Mouse (Mus musculus) heart, postnatal 25 days (tissue): ENCODE measurements around the gene Rbsn. TPM values are rescaled to one million over a fixed set of nuclear protein-coding genes. Genes with fewer than 3 reads are reported as not detected.

Source experiments
- DNase-seq: peaks from one replicate; pipeline ENCODE4 v3.0.0; 2022; ENCODE audit warnings: low spot score
- intact Hi-C: fragments of 180-260 bp; cut with DNase I; formaldehyde crosslinking; loops from one replicate; pipeline ENCODE4 v1.15.1; 2025
- total RNA-seq, 2 experiments: library from RNA; stranded (reverse); gene quantifications; 2 replicates each; pipeline ENCODE4 v1.2.3; 2021

The Rbsn gene
- total RNA-seq, result 10 to 100 TPM; 12.4 to 16.4 TPM

GRCm38 (mm10) chr6:92214773-92215449 is at the start of gene Rbsn:
Gene Rbsn (minus strand): TSS chr6:92214925.
- intact Hi-C loops, result no loop called here
- peak; percentile 78 for DNase-seq

- intact Hi-C loops, result no loop called here
- no peak for DNase-seq
These were observed 46.6 kb upstream of the Rbsn start for GRCm38 (mm10) chr6:92261162-92261843.

GRCm38 (mm10) chr6:92255346-92255745 is 40.6 kb upstream of the Rbsn start:
- DNase-seq, result no peak
- intact Hi-C loops, result no loop called here

GRCm38 (mm10) chr6:92253253-92253870 is 38.6 kb upstream of the Rbsn start:
- intact Hi-C loops, result no loop called here
- no peak for DNase-seq

GRCm38 (mm10) chr6:92247215-92247919 is 32.6 kb upstream of the Rbsn start:
- intact Hi-C loops, result no loop called here
- no peak for DNase-seq

GRCm38 (mm10) chr6:92246335-92246734 is 31.6 kb upstream of the Rbsn start:
- intact Hi-C loops, result no loop called here
- DNase-seq, result no peak

GRCm38 (mm10) chr6:92244591-92244990 is 29.9 kb upstream of the Rbsn start, which contains the start of gene Trh:
Gene Trh (minus strand): TSS chr6:92244650.
- DNase-seq, result no peak
- intact Hi-C loops, result no loop called here

- peak; percentile 7 for DNase-seq
- intact Hi-C loops, result no loop called here
These were observed 26.6 kb upstream of the Rbsn start for GRCm38 (mm10) chr6:92241178-92241906.

GRCm38 (mm10) chr6:92235036-92235435 is 20.3 kb upstream of the Rbsn start:
- DNase-seq, result no peak
- intact Hi-C loops, result no loop called here

GRCm38 (mm10) chr6:92231762-92232161 is 17.0 kb upstream of the Rbsn start:
- intact Hi-C loops, result no loop called here
- no peak for DNase-seq

GRCm38 (mm10) chr6:92231356-92231755 is 16.6 kb upstream of the Rbsn start:
- DNase-seq, result no peak
- intact Hi-C loops, result no loop called here

- no peak for DNase-seq
- intact Hi-C loops, result no loop called here
These were observed 14.9 kb upstream of the Rbsn start for GRCm38 (mm10) chr6:92229586-92229985.

GRCm38 (mm10) chr6:92229103-92229502 is 14.4 kb upstream of the Rbsn start:
- intact Hi-C loops, result no loop called here
- no peak for DNase-seq

- no peak for DNase-seq
- intact Hi-C loops, result no loop called here
These were observed 10.3 kb upstream of the Rbsn start for GRCm38 (mm10) chr6:92224981-92225380.

GRCm38 (mm10) chr6:92222021-92222420 is 7.3 kb upstream of the Rbsn start:
- no peak for DNase-seq
- intact Hi-C loops, result no loop called here

GRCm38 (mm10) chr6:92221604-92222003 is 6.9 kb upstream of the Rbsn start:
- intact Hi-C loops, result no loop called here
- DNase-seq, result no peak

GRCm38 (mm10) chr6:92219445-92219844 is 4.7 kb upstream of the Rbsn start:
- intact Hi-C loops, result loop anchor here (1.0 kb wide), 1 partner anchor 50 kb away; no protein-coding TSS in a partner anchor
- no peak for DNase-seq

GRCm38 (mm10) chr6:92214055-92214772 is 511 bp downstream of the Rbsn start:
- DNase-seq, result no peak
- intact Hi-C loops, result no loop called here

GRCm38 (mm10) chr6:92199414-92199813 is 15.3 kb downstream of the Rbsn start:
- intact Hi-C loops, result no loop called here
- DNase-seq, result no peak
